1 mouse cellular context compared by ENCODE assay signal in the genomic region with DNA sequence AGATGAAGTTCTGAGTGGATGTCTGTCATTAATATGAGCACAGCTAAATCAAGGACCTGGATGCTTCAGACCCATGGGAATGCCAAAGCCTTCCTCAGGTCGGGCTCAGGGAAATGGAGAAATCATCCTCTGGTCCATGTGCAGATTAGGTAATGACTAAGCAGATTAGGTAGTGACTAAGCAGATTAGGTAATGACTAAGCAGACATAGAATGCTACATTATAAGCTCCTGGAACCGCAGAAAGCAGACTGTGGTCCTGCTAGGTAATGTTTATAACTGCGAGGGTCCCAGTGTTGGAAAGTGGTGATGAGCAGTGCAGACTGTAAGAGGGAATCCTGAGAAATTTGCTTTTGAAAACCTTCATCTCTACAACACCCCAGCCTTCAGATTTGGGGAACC.
TF ChIP-seq lines count a peak whose summit lies in the region.

No protein-coding gene starts in this region.

TF ChIP-seq in MEL, 35 proteins besides CTCF, POLR2A, EP300 and RAD21 (continued from another document):
- TF ChIP-seq MXI1 (IDR thresholded peaks at IDR 0.05; ENCODE audit: low read depth, low read length): peak; percentile 70; the same call in 1 of the 2 replicates
